Mouse (Mus musculus) liver, adult 2 months (tissue): Measurements from ENCODE around the gene Inafm2. TPM values are rescaled to one million over a fixed set of nuclear protein-coding genes. Genes with fewer than 3 reads are reported as not detected.

Source experiments
- DNase-seq: peaks from one replicate; pipeline ENCODE4 v3.0.0-alpha.2; 2011; ENCODE audit warnings: low read depth, low spot score; ENCODE audit errors: extremely low read depth
- H3K27ac ChIP-seq: fragments of 200-500 bp; replicated peaks from 2 replicates; pipeline ENCODE4 v1.5.1; 2012; ENCODE audit warnings: low read depth, mild to moderate bottlenecking, control low read depth, inconsistent platforms, low read length; ENCODE audit not compliant: insufficient read depth
- H3K27me3 ChIP-seq: fragments of 200-500 bp; 2 replicates; pipeline ENCODE4 v1.6.1; 2012; ENCODE audit warnings: mild to moderate bottlenecking, moderate library complexity, low read length, inconsistent platforms; ENCODE audit not compliant: control insufficient read depth, insufficient read depth
- H3K36me3 ChIP-seq: fragments of 200-500 bp; 2 replicates; pipeline ENCODE4 v1.6.1; 2012; ENCODE audit warnings: low read length, inconsistent platforms; ENCODE audit not compliant: control insufficient read depth, insufficient read depth
- H3K4me1 ChIP-seq: fragments of 200-500 bp; 2 replicates; pipeline ENCODE4 v1.6.1; 2011; ENCODE audit warnings: low read length; ENCODE audit not compliant: control insufficient read depth, insufficient read depth
- H3K4me3 ChIP-seq: fragments of 200-500 bp; 2 replicates; pipeline ENCODE4 v1.5.1; 2011; ENCODE audit warnings: low read depth, mild to moderate bottlenecking, control low read depth, low read length, moderate library complexity; ENCODE audit not compliant: insufficient read depth
- H3K79me2 ChIP-seq: fragments of 200-500 bp; 2 replicates; pipeline ENCODE4 v1.6.1; 2012; ENCODE audit warnings: inconsistent platforms, mild to moderate bottlenecking, low read length, moderate library complexity; ENCODE audit not compliant: control insufficient read depth, insufficient read depth
- H3K9ac ChIP-seq: fragments of 200-500 bp; 2 replicates; pipeline ENCODE4 v1.6.1; 2012; ENCODE audit warnings: low read depth, mild to moderate bottlenecking, control low read depth, inconsistent platforms, low read length
- CTCF ChIP-seq: fragments of 200-500 bp; IDR thresholded peaks from 2 replicates; pipeline ENCODE4 v1.5.1; 2011; ENCODE audit warnings: low read depth, low read length, control low read depth
- POLR2A ChIP-seq: fragments of 200-500 bp; IDR thresholded peaks from 2 replicates; pipeline ENCODE4 v1.6.1; 2011; ENCODE audit warnings: low read length, control low read depth; ENCODE audit not compliant: insufficient read depth; ENCODE audit errors: extremely low read depth
- WGBS: fragments of 180-500 bp; shearing (Covaris S2); methylation state at CpG from one replicate; pipeline ENCODE4 v1.1.7; 2018; 5-methylcytosine and 5-hydroxymethylcytosine counted together
- polyA plus RNA-seq: library from polyadenylated mRNA; depleted of rRNA; stranded (reverse); fragments of >200 nt; gene quantifications from 2 replicates; pipeline ENCODE4 v1.2.3, GENCODE M21; 2012; rRNA removed
- total RNA-seq: library from RNA; depleted of rRNA; stranded (reverse); fragments of >200 nt; gene quantifications from 2 replicates; pipeline ENCODE4 v1.2.3, GENCODE M21; 2014; rRNA removed

Gene Inafm2
- total and polyA plus RNA-seq, 2 experiments: 4.4 to 4.7 TPM

DNA sequence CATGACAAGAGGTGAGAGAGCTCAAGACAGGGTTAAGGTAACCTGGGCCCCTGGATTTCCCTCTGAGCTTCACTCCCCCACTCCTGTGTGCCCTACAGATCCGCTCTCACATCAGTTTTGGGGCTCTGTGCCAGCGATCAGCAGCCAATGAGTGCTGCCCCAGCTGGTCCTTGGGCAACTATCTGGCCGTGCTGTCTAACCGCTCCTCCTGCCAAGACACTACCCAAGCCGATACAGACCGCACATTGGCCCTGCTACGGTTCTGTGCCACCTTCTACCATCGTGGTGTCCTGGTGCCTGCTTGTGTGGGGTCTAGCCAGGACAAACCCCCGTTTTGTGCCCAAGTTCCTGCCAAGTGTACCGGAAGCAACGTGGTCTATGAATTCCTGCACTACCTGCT lies 43.9 kb downstream of the Inafm2 start:
- Histone ChIP-seq H3K27me3 (no peaks in the 10 kb centered on the region), H3K79me2 (no peaks in the 10 kb centered on the region), H3K4me1 (no peaks in the 10 kb centered on the region), H3K36me3 (no peaks in the 10 kb centered on the region), H3K27ac (no peak overlapping the region), H3K9ac (no peak overlapping the region), H3K4me3 (no peak overlapping the region)
- peak; percentile 49 for DNase-seq
- TF ChIP-seq CTCF (no peak), POLR2A (no peak)
- WGBS: 77% methylated on average over 11 of the region's 11 CpGs

DNA sequence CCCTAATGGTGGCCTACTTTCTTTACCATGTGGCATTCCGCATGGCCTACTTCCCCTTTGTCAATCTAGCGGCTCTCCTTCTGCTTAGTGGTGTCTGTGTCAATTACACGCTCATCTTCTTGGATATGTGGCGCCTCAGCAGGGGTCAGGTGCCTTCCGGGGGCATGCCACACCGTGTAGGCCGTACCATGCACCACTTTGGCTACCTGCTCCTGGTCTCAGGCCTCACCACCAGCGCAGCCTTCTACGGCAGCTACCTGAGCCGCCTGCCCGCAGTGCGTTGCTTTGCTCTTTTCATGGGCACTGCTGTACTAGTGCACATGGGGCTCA lies 44.6 kb downstream of the Inafm2 start:
- no peak overlapping the region for H3K27ac ChIP-seq
- no peaks in the 10 kb centered on the region for H3K79me2 ChIP-seq
- H3K4me1 ChIP-seq: no peaks in the 10 kb centered on the region
- no peak for DNase-seq
- H3K4me3 ChIP-seq: no peak overlapping the region
- 64% methylated on average over 12 of the region's 12 CpGs for WGBS
- no peak overlapping the region for H3K9ac ChIP-seq
- no peak for TF ChIP-seq CTCF
- no peak for TF ChIP-seq POLR2A
- no peaks in the 10 kb centered on the region for H3K36me3 ChIP-seq
- no peaks in the 10 kb centered on the region for H3K27me3 ChIP-seq

DNA sequence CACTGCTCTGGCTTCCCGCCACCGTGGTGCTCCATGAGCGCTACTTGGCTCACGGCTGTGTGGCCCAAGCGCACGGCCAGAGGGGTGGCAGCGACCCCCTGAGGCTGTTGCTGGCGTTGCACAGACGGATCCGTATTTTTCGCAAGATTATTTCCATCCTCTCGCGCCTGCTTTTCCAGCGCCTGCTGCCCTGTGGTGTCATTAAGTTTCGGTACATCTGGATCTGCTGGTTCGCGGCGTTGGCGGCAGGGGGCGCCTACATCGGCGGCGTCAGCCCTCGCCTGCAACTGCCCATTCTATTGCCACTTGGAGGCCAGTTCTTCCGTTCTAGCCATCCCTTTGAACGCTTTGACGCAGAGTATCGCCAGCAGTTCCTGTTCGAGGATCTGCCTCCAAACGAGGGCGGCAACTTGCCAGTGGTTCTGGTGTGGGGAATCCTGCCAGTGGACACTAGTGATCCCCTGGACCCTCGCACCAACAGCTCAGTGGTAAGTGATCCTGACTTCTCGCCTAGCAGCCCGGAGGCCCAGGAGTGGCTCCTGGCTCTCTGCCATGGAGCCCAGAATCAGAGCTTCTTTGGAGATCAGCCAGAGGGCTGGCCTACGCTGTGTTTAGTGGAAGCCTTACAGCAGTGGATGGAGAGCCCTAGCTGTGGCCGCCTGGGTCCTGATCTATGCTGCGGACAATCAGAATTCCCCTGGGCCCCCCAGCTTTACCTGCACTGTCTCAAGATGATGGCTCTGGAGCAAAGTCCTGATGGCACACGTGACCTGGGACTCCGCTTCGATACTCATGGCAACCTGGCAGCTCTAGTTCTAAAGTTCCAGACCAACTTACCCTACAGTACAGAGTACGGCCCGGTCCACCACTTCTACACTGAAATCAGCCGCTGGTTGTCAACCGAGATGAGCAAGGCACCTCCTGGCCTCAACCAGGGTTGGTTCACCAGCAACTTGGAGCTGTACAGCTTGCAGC lies 45.3 kb downstream of the Inafm2 start:
- Histone ChIP-seq H3K27me3 (no peaks in the 10 kb centered on the region), H3K36me3 (no peaks in the 10 kb centered on the region), H3K9ac (no peak overlapping the region), H3K4me3 (no peak overlapping the region; the same call in 1 of the 2 replicates), H3K79me2 (no peaks in the 10 kb centered on the region), H3K4me1 (no peaks in the 10 kb centered on the region), H3K27ac (no peak overlapping the region)
- WGBS: 25% methylated on average over 44 of the region's 44 CpGs
- DNase-seq: peak; percentile 43
- TF ChIP-seq CTCF: peak; percentile 88
- TF ChIP-seq POLR2A: no peak

DNA sequence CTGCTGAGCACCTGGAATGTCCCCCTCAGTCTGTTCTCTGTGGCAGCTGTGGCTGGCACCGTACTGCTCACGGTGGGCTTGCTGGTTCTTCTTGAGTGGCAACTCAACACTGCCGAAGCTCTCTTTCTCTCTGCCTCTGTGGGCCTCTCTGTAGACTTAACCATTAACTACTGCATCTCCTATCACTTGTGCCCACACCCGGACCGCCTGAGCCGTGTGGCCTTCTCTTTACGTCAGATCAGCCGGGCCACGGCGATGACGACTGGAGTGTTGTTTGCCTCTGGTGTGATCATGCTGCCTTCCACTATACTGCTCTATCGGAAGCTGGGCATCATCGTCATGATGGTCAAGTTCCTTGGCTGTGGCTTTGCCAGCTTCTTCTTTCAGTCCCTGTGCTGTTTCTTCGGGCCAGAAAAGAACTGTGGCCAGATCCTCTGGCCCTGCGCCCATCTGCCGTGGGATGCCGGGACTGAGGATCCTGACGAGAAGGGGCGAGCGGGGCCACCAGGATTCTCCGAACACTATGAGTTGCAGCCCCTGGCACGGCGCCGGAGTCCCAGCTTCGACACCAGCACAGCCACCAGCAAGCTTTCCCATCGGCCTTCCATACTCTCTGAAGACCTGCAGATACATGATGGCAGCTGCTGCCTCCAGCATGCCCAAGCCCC lies 46.2 kb downstream of the Inafm2 start:
- Histone ChIP-seq H3K9ac (no peak overlapping the region), H3K4me1 (no peaks in the 10 kb centered on the region), H3K4me3 (no peak overlapping the region), H3K79me2 (no peaks in the 10 kb centered on the region), H3K36me3 (no peaks in the 10 kb centered on the region), H3K27ac (no peak overlapping the region), H3K27me3 (no peaks in the 10 kb centered on the region)
- WGBS: 94% methylated on average over 26 of the region's 26 CpGs
- TF ChIP-seq POLR2A (no peak), CTCF (no peak)
- no peak for DNase-seq

DNA sequence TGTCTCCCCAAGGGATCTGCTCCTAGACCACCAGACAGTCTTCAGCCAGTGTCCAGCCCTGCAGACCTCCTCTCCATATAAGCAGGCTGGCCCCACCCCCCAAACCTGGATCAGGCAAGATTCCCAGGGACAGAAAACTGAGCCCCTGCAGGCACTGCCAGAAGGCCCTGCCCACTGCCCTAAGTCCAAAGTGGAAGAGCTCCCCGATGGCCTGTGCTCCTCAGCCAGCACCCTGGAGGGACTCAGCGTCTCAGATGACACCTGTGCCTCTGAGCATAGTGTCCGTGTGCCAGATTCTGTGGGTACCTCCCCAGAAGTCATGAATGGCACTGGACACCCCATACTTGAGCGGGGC lies 46.7 kb downstream of the Inafm2 start:
- no peak overlapping the region for H3K27ac ChIP-seq
- DNase-seq: no peak
- H3K27me3 ChIP-seq: no peaks in the 10 kb centered on the region
- no peak overlapping the region for H3K4me3 ChIP-seq
- WGBS: 85% methylated on average over 4 of the region's 4 CpGs
- no peak overlapping the region for H3K9ac ChIP-seq
- no peaks in the 10 kb centered on the region for H3K4me1 ChIP-seq
- TF ChIP-seq POLR2A: no peak
- no peak for TF ChIP-seq CTCF
- H3K79me2 ChIP-seq: no peaks in the 10 kb centered on the region
- no peaks in the 10 kb centered on the region for H3K36me3 ChIP-seq

DNA sequence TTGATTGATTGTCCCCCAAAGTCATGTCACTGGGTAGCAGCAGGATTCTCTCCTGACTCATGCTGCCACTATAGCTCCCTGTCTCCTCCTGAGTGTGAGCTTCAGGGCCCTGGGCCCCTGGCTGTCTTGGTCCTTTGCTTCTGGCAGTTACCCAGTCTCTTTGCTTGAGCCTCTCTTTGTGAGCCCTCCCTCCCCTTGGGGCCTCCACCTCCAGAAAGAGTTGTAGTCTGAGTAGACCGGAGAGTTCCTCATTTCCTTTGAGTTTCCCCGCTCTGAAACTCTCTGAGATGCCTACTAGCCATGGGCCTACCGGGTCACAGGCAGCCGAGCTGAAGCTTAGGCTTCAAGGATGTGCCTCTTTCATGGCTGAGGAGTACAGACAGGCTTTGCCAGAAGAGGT lies 48.1 kb downstream of the Inafm2 start:
- Histone ChIP-seq H3K27ac (no peak overlapping the region), H3K9ac (no peak overlapping the region), H3K27me3 (no peaks in the 10 kb centered on the region), H3K79me2 (no peaks in the 10 kb centered on the region), H3K4me3 (no peak overlapping the region), H3K36me3 (no peaks in the 10 kb centered on the region), H3K4me1 (no peaks in the 10 kb centered on the region)
- TF ChIP-seq CTCF (no peak), POLR2A (no peak)
- DNase-seq: no peak
- 90% methylated on average over 4 of the region's 4 CpGs for WGBS

Other genes with a start within 250 kb of the Inafm2 start
- 10.9 and 17.0 TPM in 2 replicates for gene Bmf, start 196.1 kb upstream of the Inafm2 start, total RNA-seq
- 3.9 and 5.7 TPM in 2 replicates for gene Bmf, start 196.1 kb upstream of the Inafm2 start, polyA plus RNA-seq
- 0.65 and 2.3 TPM in 2 replicates for gene Bub1b, start 147.5 kb upstream of the Inafm2 start, total RNA-seq
- 0.20 and 0.21 TPM in 2 replicates for gene Bub1b, start 147.5 kb upstream of the Inafm2 start, polyA plus RNA-seq
- gene Pak6, start 82.5 kb upstream of the Inafm2 start, total RNA-seq: 0.07 TPM in 1 of 2 replicates, not detected in the other
- gene Pak6, start 82.5 kb upstream of the Inafm2 start, polyA plus RNA-seq: 0.23 and 0.25 TPM in 2 replicates
- not detected in 2 replicates for gene Ankrd63, start 41.8 kb upstream of the Inafm2 start, total RNA-seq
- not detected in 2 replicates for gene Ankrd63, start 41.8 kb upstream of the Inafm2 start, polyA plus RNA-seq
- 1.2 and 1.7 TPM in 2 replicates for gene Plcb2, start 17.3 kb upstream of the Inafm2 start, total RNA-seq
- gene Plcb2, start 17.3 kb upstream of the Inafm2 start, polyA plus RNA-seq: 0.68 and 0.80 TPM in 2 replicates
- 1.1 and 1.9 TPM in 2 replicates for gene Ccdc9b, start 16.9 kb downstream of the Inafm2 start, total RNA-seq
- 0.68 and 0.94 TPM in 2 replicates for gene Ccdc9b, start 16.9 kb downstream of the Inafm2 start, polyA plus RNA-seq
- not detected in 2 replicates for gene Phgr1, start 27.0 kb downstream of the Inafm2 start, total RNA-seq
- 1.0 and 1.6 TPM in 2 replicates for gene Phgr1, start 27.0 kb downstream of the Inafm2 start, polyA plus RNA-seq
- gene Disp2, start 34.0 kb downstream of the Inafm2 start, total RNA-seq: 1.0 and 1.3 TPM in 2 replicates
- gene Disp2, start 34.0 kb downstream of the Inafm2 start, polyA plus RNA-seq: 1.3 and 1.5 TPM in 2 replicates
- gene Knstrn, start 68.2 kb downstream of the Inafm2 start, total RNA-seq: 0.83 and 2.7 TPM in 2 replicates
- 0.11 and 0.22 TPM in 2 replicates for gene Knstrn, start 68.2 kb downstream of the Inafm2 start, polyA plus RNA-seq
- gene Ivd, start 116.2 kb downstream of the Inafm2 start, total RNA-seq: 127 and 146 TPM in 2 replicates
- 146 and 216 TPM in 2 replicates for gene Ivd, start 116.2 kb downstream of the Inafm2 start, polyA plus RNA-seq
- 2.3 and 3.1 TPM in 2 replicates for gene Bahd1, start 154.6 kb downstream of the Inafm2 start, total RNA-seq
- gene Bahd1, start 154.6 kb downstream of the Inafm2 start, polyA plus RNA-seq: 5.8 and 6.3 TPM in 2 replicates
- gene Chst14, start 180.7 kb downstream of the Inafm2 start, total RNA-seq: 0.55 and 1.2 TPM in 2 replicates
- gene Chst14, start 180.7 kb downstream of the Inafm2 start, polyA plus RNA-seq: 1.8 and 2.0 TPM in 2 replicates